In the genomic region with DNA sequence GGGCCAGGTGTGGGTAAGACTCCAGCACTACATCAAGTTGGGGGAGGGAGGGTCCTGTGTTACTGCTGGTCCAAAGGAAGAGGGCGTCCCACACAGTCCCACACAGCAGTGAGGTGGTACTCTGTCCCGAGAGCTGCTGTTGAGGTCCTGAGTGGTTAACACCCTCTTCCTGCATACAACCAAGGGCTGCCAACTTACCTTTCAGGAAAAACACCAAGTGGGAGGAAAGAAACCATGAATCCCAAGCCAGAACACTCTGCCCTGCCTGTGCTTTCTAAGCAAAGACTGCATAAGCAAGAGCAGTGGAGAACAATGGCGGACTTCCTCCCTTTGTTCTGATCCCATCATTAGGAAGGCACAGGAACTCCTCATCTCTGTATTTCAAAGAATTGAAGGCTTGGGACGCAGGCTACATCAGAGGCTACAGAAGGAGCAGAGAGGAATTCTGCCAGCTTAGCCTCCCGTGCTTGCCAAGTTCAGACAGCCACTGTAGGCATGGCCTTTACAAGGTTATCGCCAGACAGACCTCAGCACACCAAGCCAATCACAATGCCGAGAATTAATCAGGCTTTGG, we compare ENCODE assay signal across 9 mouse cellular contexts.
A peak's percentile ranks its signal among the peaks of the same experiment; 100 is the strongest.
DNase-seq lines count a peak whose midpoint lies in the region; ATAC-seq lines count a peak whose summit lies in the region.
"Had no signal": no experiment of that assay in that cellular context is flagged by ENCODE, and none has a peak within 500 bp of the region (broad histone marks: within the 10 kb centered on the region; RNA-seq: fewer than 3 reads in every experiment).

No protein-coding gene starts in this region.

- no peak overlapping the region for H3K4me2 ChIP-seq in heart, embryonic 11.5 days
- H3K4me2 ChIP-seq in stomach, embryonic 16.5 days (ENCODE audit: low read depth, low read length): no peak overlapping the region
- no peak overlapping the region for H3K4me2 ChIP-seq in liver, embryonic 11.5 days

- no peaks in the 10 kb centered on the region for H3K9me3 ChIP-seq in heart, embryonic 11.5 days (replicated peaks; ENCODE audit: control insufficient read depth, low read length)
- H3K9me3 ChIP-seq in stomach, embryonic 16.5 days (replicated peaks; ENCODE audit: control insufficient read depth, low read length): no peaks in the 10 kb centered on the region
- H3K9me3 ChIP-seq in liver, embryonic 11.5 days (ENCODE audit: control insufficient read depth, low read length): no peaks in the 10 kb centered on the region

- peaks cover 4% of the 10 kb centered on the region; the same call in 1 of the 2 replicates for H3K36me3 ChIP-seq in heart, embryonic 11.5 days (ENCODE audit: control insufficient read depth, insufficient read depth, low read length)
- 0 out of 2 replicates have a peak, but pooled peaks cover 4% of the 10 kb centered on the region for H3K36me3 ChIP-seq in stomach, embryonic 16.5 days (ENCODE audit: control insufficient read depth, insufficient read depth, low read length)
- H3K36me3 ChIP-seq in liver, embryonic 11.5 days (ENCODE audit: control insufficient read depth, insufficient read depth, low read length): peaks cover 3% of the 10 kb centered on the region; the same call in 1 of the 2 replicates

- no peak overlapping the region for H3K4me3 ChIP-seq in heart, embryonic 11.5 days (ENCODE audit: low read depth, low read length)
- H3K4me3 ChIP-seq in stomach, embryonic 16.5 days (replicated peaks; ENCODE audit: low read length): no peak overlapping the region
- no peak overlapping the region for H3K4me3 ChIP-seq in liver, embryonic 11.5 days (ENCODE audit: low read depth, low read length)

- 69% methylated on average over 7 of the region's 7 CpGs for WGBS in heart, embryonic 11.5 days (ENCODE audit: insufficient replicate concordance)
- WGBS in stomach, embryonic 16.5 days: 79% methylated on average over 7 of the region's 7 CpGs
- WGBS in liver, embryonic 11.5 days: 74% methylated on average over 7 of the region's 7 CpGs

- H3K9ac ChIP-seq in heart, embryonic 11.5 days (ENCODE audit: low read depth, low read length): no peak overlapping the region
- H3K9ac ChIP-seq in stomach, embryonic 16.5 days (ENCODE audit: low read length): no peak overlapping the region
- no peak overlapping the region for H3K9ac ChIP-seq in liver, embryonic 11.5 days (ENCODE audit: low read depth, low read length)

- no peak for ATAC-seq in heart, embryonic 11.5 days (replicated peaks; ENCODE audit: insufficient number of reproducible peaks, low FRiP score, low TSS enrichment)
- 0 out of 2 replicates have a peak, but pooled peaks have one; percentile 34 for ATAC-seq in stomach, embryonic 16.5 days (ENCODE audit: insufficient read depth, low FRiP score)
- no peak for ATAC-seq in liver, embryonic 11.5 days (replicated peaks; ENCODE audit: low FRiP score)
- ATAC-seq: Patski had no signal

- no peaks in the 10 kb centered on the region for H3K27me3 ChIP-seq in heart, embryonic 11.5 days (ENCODE audit: control insufficient read depth, insufficient read depth, low read length)
- H3K27me3 ChIP-seq in stomach, embryonic 16.5 days (ENCODE audit: control insufficient read depth, insufficient read depth, low read length): no peaks in the 10 kb centered on the region
- no peaks in the 10 kb centered on the region for H3K27me3 ChIP-seq in liver, embryonic 11.5 days (replicated peaks; ENCODE audit: control insufficient read depth, insufficient read depth, low read length)
- H3K27me3 ChIP-seq: Patski had no signal

- peak overlapping the region; percentile 71 for H3K27ac ChIP-seq in heart, embryonic 11.5 days (ENCODE audit: low read depth, low read length)
- peak overlapping the region; percentile 47 for H3K27ac ChIP-seq in stomach, embryonic 16.5 days (ENCODE audit: low read length)
- H3K27ac ChIP-seq in liver, embryonic 11.5 days (ENCODE audit: low read depth, low read length): no peak overlapping the region

- peak; percentile 70 for DNase-seq in adrenal gland, adult 8-10 months
- DNase-seq in cerebellum, adult 11 months: peak; percentile 66
- peak; percentile 54 for DNase-seq in kidney, postnatal 10 days
- no peak for DNase-seq in B cell, adult 2 months
- no peak for DNase-seq in urinary bladder, postnatal 14 days (ENCODE audit: low spot score)
- DNase-seq in liver, embryonic 11.5 days (ENCODE audit: low spot score): no peak

- H3K4me1 ChIP-seq in heart, embryonic 11.5 days (ENCODE audit: control insufficient read depth, insufficient read depth, low read length): peaks cover 14% of the 10 kb centered on the region
- H3K4me1 ChIP-seq in stomach, embryonic 16.5 days (ENCODE audit: control insufficient read depth, insufficient read depth, low read length): peaks cover 4% of the 10 kb centered on the region; the same call in 1 of the 2 replicates
- H3K4me1 ChIP-seq in liver, embryonic 11.5 days (replicated peaks; ENCODE audit: control insufficient read depth, insufficient read depth, low read length): no peaks in the 10 kb centered on the region

Comparison
In these comparisons a context has a peak if more than half of its experiments do, and no peak if none do; other contexts are left out.
1. DNase-seq: peak in adrenal gland, adult 8-10 months (single experiment), cerebellum, adult 11 months (single experiment) and kidney, postnatal 10 days (single experiment); none in B cell, adult 2 months (0 of 2), urinary bladder, postnatal 14 days (single experiment) and liver, embryonic 11.5 days (single experiment).